Mouse (Mus musculus) adipose tissue, adult 10 weeks (tissue): ENCODE data around the gene Klhl11. TPM values are rescaled to one million over a fixed set of nuclear protein-coding genes. Genes with fewer than 3 reads are reported as not detected.

ENCODE experiments used
- polyA plus RNA-seq: library from polyadenylated mRNA; stranded (reverse); fragments of 350-450 nt; fragmentation: Illumina TruSeq; extraction: RNeasy Lipid Tissue Mini Kit (QIAGEN cat#74804); gene quantifications from one replicate; pipeline ENCODE4 v1.2.3, GENCODE M21; 2014; ENCODE audit warnings: low read depth, low replicate concordance

Gene Klhl11
- 3.8 TPM for polyA plus RNA-seq

GRCm38 (mm10) chr11:100472197-100472934 lies at the start of gene Klhl11:
Gene Klhl11, minus strand, starts transcription at chr11:100472741.

GRCm38 (mm10) chr11:100441797-100442196 lies 30.7 kb downstream of the Klhl11 start, which contains the start of the genes Nt5c3b and Klhl10:
Gene Nt5c3b, minus strand, starts transcription at chr11:100441808.
Gene Klhl10, plus strand, starts transcription at chr11:100441917.

GRCm38 (mm10) chr11:100414914-100415822 lies 57.4 kb downstream of the Klhl11 start, which contains the start of gene Fkbp10:
Gene Fkbp10, plus strand, starts transcription at chr11:100415697.

GRCm38 (mm10) chr11:100414021-100414913 lies 58.3 kb downstream of the Klhl11 start, which contains the start of gene P3h4:
Gene P3h4, minus strand, starts transcription at chr11:100414836.

Other genes with a start within 250 kb of the Klhl11 start
- gene Krt16, start 223.8 kb downstream of the Klhl11 start, polyA plus RNA-seq, result not detected
- 2.0 TPM for gene Krt17, start 211.7 kb downstream of the Klhl11 start, polyA plus RNA-seq
- not detected for gene Krt42, start 202.9 kb downstream of the Klhl11 start, polyA plus RNA-seq
- 496 TPM for gene Eif1, start 152.9 kb downstream of the Klhl11 start, polyA plus RNA-seq
- gene Gast, start 138.3 kb downstream of the Klhl11 start, polyA plus RNA-seq, result not detected
- 33.4 TPM for gene Hap1, start 116.6 kb downstream of the Klhl11 start, polyA plus RNA-seq
- gene Jup, start 75.0 kb downstream of the Klhl11 start, polyA plus RNA-seq, result 129 TPM
- gene P3h4, start 57.9 kb downstream of the Klhl11 start, polyA plus RNA-seq, result 22.9 TPM
- gene Fkbp10, start 57.0 kb downstream of the Klhl11 start, polyA plus RNA-seq, result 17.5 TPM
- 33.0 TPM for gene Nt5c3b, start 30.9 kb downstream of the Klhl11 start, polyA plus RNA-seq
- gene Klhl10, start 30.8 kb downstream of the Klhl11 start, polyA plus RNA-seq, result 12.0 TPM
- gene Acly, start 55.3 kb upstream of the Klhl11 start, polyA plus RNA-seq, result 416 TPM
- 7.9 TPM for gene Ttc25, start 72.9 kb upstream of the Klhl11 start, polyA plus RNA-seq
- gene Cnp, start 102.2 kb upstream of the Klhl11 start, polyA plus RNA-seq, result 21.8 TPM
- gene Nkiras2, start 146.5 kb upstream of the Klhl11 start, polyA plus RNA-seq, result 36.0 TPM
- gene Dnajc7, start 147.4 kb upstream of the Klhl11 start, polyA plus RNA-seq, result 171 TPM
- 0.17 TPM for gene Zfp385c, start 219.7 kb upstream of the Klhl11 start, polyA plus RNA-seq
- gene Dhx58, start 231.5 kb upstream of the Klhl11 start, polyA plus RNA-seq, result 4.3 TPM
- 20.7 TPM for gene Kat2a, start 239.7 kb upstream of the Klhl11 start, polyA plus RNA-seq
- 32.9 TPM for gene Hspb9, start 241.1 kb upstream of the Klhl11 start, polyA plus RNA-seq